Mouse (Mus musculus) frontal cortex, postnatal 10 days (tissue): ENCODE data around the gene Uqcc2.

Source experiments
- DNase-seq, 2 experiments: peaks; one replicate each; pipeline ENCODE4 v3.0.0; 2022; ENCODE audit warnings: low spot score in 2 of 2, mixed read lengths in 1 of 2

The Uqcc2 gene

GRCm38 (mm10) chr17:27133551-27134141 lies at the start of gene Uqcc2:
Gene Uqcc2, minus strand, starts transcription at chr17:27133916.
- DNase-seq = peak; percentile 94 to 96

- DNase-seq = no peak
These were observed 48.7 kb upstream of the Uqcc2 start for GRCm38 (mm10) chr17:27182401-27182800.

- no peak for DNase-seq
These were observed 48.0 kb upstream of the Uqcc2 start for GRCm38 (mm10) chr17:27181666-27182065.

- DNase-seq = no peak
These were observed 46.1 kb upstream of the Uqcc2 start for GRCm38 (mm10) chr17:27179681-27180280.

- DNase-seq = no peak
These were observed 44.9 kb upstream of the Uqcc2 start for GRCm38 (mm10) chr17:27178427-27179177.

GRCm38 (mm10) chr17:27178019-27178418 lies 44.3 kb upstream of the Uqcc2 start:
- no peak for DNase-seq

- no peak for DNase-seq
These were observed 43.0 kb upstream of the Uqcc2 start for GRCm38 (mm10) chr17:27176754-27177153.

- no peak for DNase-seq
These were observed 42.6 kb upstream of the Uqcc2 start for GRCm38 (mm10) chr17:27176287-27176686.

- no peak for DNase-seq
These were observed 41.6 kb upstream of the Uqcc2 start for GRCm38 (mm10) chr17:27175196-27175874.

- DNase-seq = no peak
These were observed 40.0 kb upstream of the Uqcc2 start for GRCm38 (mm10) chr17:27173715-27174114.

- no peak for DNase-seq
These were observed 38.7 kb upstream of the Uqcc2 start for GRCm38 (mm10) chr17:27172459-27172858.

- DNase-seq = no peak
These were observed 37.4 kb upstream of the Uqcc2 start for GRCm38 (mm10) chr17:27171121-27171520.

- no peak for DNase-seq
These were observed 36.4 kb upstream of the Uqcc2 start for GRCm38 (mm10) chr17:27169952-27170695.

- DNase-seq = no peak
These were observed 34.9 kb upstream of the Uqcc2 start for GRCm38 (mm10) chr17:27168569-27168968.

GRCm38 (mm10) chr17:27167545-27167944 lies 33.8 kb upstream of the Uqcc2 start, which contains the start of gene Ip6k3:
Gene Ip6k3, minus strand, starts transcription at chr17:27167795.
- no peak for DNase-seq

- no peak for DNase-seq
These were observed 33.2 kb upstream of the Uqcc2 start for GRCm38 (mm10) chr17:27166901-27167300.

- peak in 1 of 2 experiments; percentile 66 for DNase-seq
These were observed 31.5 kb upstream of the Uqcc2 start for GRCm38 (mm10) chr17:27165054-27165773.

GRCm38 (mm10) chr17:27160905-27161304 lies 27.2 kb upstream of the Uqcc2 start:
- DNase-seq = no peak

GRCm38 (mm10) chr17:27159169-27159568 lies 25.5 kb upstream of the Uqcc2 start:
- no peak for DNase-seq

GRCm38 (mm10) chr17:27158439-27158838 lies 24.7 kb upstream of the Uqcc2 start:
- no peak for DNase-seq

- DNase-seq = no peak
These were observed 22.0 kb upstream of the Uqcc2 start for GRCm38 (mm10) chr17:27155752-27156151.
